Mouse (Mus musculus): ENCODE data around the gene Gzmb. TPM values are rescaled to one million over a fixed set of nuclear protein-coding genes. Genes with fewer than 3 reads are reported as not detected.
"Not testable (repeated sequence)": the region's sequence is repeated elsewhere in the genome, so short reads cannot be mapped to it uniquely, and the experiment has no call there.

The Gzmb gene
- polyA plus RNA-seq (2012; rRNA removed): not detected in 2 replicates

- TF ChIP-seq CTCF (IDR thresholded peaks at IDR 0.05; ENCODE audit: control insufficient read depth, insufficient read depth, insufficient replicate concordance, low read depth, low read length): no peak
- no peaks in the 10 kb centered on the region for H3K36me3 ChIP-seq (ENCODE audit: control insufficient read depth, insufficient read depth, low read length)
- H3K27ac ChIP-seq (ENCODE audit: control insufficient read depth, insufficient read depth, low read depth, low read length): no peak within 1 kb of the TSS
- H3K27me3 ChIP-seq (ENCODE audit: control insufficient read depth, insufficient read depth, low read length): no peaks in the 10 kb centered on the region
- no peak within 1 kb of the TSS for H3K4me3 ChIP-seq (ENCODE audit: control insufficient read depth, low read depth, low read length)
- no peaks in the 10 kb centered on the region for H3K4me1 ChIP-seq (ENCODE audit: control insufficient read depth, insufficient read depth, low read length)
Measured at GRCm38 (mm10) chr14:56262153-56262552, at the start of gene Gzmb. Gzmb (minus strand) TSS chr14:56262260.

- H3K27ac ChIP-seq (ENCODE audit: control insufficient read depth, insufficient read depth, low read depth, low read length): not testable (repeated sequence)
Measured at GRCm38 (mm10) chr14:56311801-56312200, 49.7 kb upstream of the Gzmb start.

DNA sequence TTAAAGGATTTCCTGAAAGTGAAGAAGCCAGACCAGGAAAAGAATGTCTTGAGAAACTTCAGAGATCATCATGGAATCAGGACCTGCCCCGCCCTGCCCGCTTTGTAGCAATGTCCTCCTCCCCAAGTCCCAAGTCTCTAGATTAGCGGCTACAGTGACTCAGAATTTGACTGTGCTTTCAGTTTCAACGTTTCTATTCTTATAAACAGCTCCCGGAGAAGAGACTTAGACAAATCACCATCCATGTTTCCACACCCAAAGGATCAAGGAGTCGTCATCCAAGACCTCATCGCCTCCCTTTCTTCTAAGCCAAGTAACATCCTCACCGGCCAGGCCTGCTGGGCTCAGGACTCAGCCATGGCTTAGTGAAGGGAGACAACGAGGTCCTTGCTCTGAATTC lies 48.2 kb upstream of the Gzmb start:
- Histone ChIP-seq H3K36me3 (ENCODE audit: control insufficient read depth, insufficient read depth, low read length) (no peaks in the 10 kb centered on the region), H3K4me3 (ENCODE audit: control insufficient read depth, low read depth, low read length) (no peak overlapping the region), H3K27ac (ENCODE audit: control insufficient read depth, insufficient read depth, low read depth, low read length) (no peak overlapping the region), H3K4me1 (ENCODE audit: control insufficient read depth, insufficient read depth, low read length) (no peaks in the 10 kb centered on the region), H3K27me3 (ENCODE audit: control insufficient read depth, insufficient read depth, low read length) (no peaks in the 10 kb centered on the region)
- TF ChIP-seq POLR2A (IDR thresholded peaks at IDR 0.05; ENCODE audit: control insufficient read depth, low read depth, low read length) (no peak), CTCF (IDR thresholded peaks at IDR 0.05; ENCODE audit: control insufficient read depth, insufficient read depth, insufficient replicate concordance, low read depth, low read length) (no peak)

More at GRCm38 (mm10) chr14:56311801-56312200, 49.7 kb upstream of the Gzmb start:
- H3K36me3 ChIP-seq (ENCODE audit: control insufficient read depth, insufficient read depth, low read length); H3K4me3 ChIP-seq (ENCODE audit: control insufficient read depth, low read depth, low read length); H3K27me3 ChIP-seq (ENCODE audit: control insufficient read depth, insufficient read depth, low read length); H3K4me1 ChIP-seq (ENCODE audit: control insufficient read depth, insufficient read depth, low read length): not testable (repeated sequence)

DNA sequence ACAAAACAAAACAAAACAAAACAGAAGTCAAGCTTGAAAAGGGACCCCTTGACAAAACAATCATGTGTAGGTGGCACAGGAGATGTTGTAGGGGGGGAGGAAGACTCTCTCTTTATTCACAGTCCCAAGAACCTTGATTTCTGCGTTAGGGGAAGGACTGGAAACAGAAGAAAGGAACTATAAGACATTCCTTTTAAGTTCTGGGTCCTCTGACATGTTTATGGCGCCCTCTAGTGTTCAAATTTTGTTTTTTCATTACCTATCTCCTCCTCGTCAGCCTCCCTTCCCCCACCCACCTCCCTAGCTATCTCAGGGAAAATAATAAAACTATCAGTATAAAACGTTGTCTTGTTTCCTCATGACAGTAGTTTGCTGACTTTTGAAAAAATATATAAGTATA lies 42.1 kb upstream of the Gzmb start:
- no peak overlapping the region for H3K27ac ChIP-seq (ENCODE audit: control insufficient read depth, insufficient read depth, low read depth, low read length)
- no peak overlapping the region for H3K4me3 ChIP-seq (ENCODE audit: control insufficient read depth, low read depth, low read length)
- H3K27me3 ChIP-seq (ENCODE audit: control insufficient read depth, insufficient read depth, low read length): no peaks in the 10 kb centered on the region
- H3K4me1 ChIP-seq (ENCODE audit: control insufficient read depth, insufficient read depth, low read length): peaks cover 3% of the 10 kb centered on the region
- no peak for TF ChIP-seq POLR2A (IDR thresholded peaks at IDR 0.05; ENCODE audit: control insufficient read depth, low read depth, low read length)
- TF ChIP-seq CTCF (IDR thresholded peaks at IDR 0.05; ENCODE audit: control insufficient read depth, insufficient read depth, insufficient replicate concordance, low read depth, low read length): no peak
- no peaks in the 10 kb centered on the region for H3K36me3 ChIP-seq (ENCODE audit: control insufficient read depth, insufficient read depth, low read length)

DNA sequence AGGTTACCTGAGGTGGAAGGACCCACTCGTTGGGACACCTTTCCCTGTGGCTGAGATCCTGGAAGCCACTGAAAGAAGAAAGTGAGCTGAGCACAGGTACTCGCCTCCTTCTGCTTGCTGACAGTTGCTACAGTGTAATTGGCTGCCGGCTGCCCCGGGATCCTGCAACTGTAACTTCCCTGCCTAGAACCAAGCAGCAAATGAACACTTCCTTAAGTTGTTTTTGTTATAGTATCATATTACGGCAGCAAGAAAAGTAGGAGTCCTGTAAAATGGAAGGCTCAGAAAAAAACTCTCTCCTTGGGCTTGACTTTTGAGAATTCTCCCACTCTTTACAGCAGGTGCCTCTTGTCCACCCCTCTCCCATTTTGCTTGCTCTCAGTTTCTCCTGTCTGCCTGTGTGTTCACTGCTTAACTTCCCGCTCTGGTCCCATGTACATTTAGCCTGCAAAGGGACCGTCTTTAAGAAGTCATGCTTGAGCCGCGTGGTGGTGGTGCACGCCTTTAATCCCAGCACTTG lies 41.5 kb upstream of the Gzmb start:
- Histone ChIP-seq H3K27ac (ENCODE audit: control insufficient read depth, insufficient read depth, low read depth, low read length) (no peak overlapping the region), H3K27me3 (ENCODE audit: control insufficient read depth, insufficient read depth, low read length) (no peaks in the 10 kb centered on the region), H3K4me1 (ENCODE audit: control insufficient read depth, insufficient read depth, low read length) (peaks cover 3% of the 10 kb centered on the region), H3K36me3 (ENCODE audit: control insufficient read depth, insufficient read depth, low read length) (no peaks in the 10 kb centered on the region), H3K4me3 (ENCODE audit: control insufficient read depth, low read depth, low read length) (no peak overlapping the region)
- TF ChIP-seq POLR2A (IDR thresholded peaks at IDR 0.05; ENCODE audit: control insufficient read depth, low read depth, low read length) (no peak), CTCF (IDR thresholded peaks at IDR 0.05; ENCODE audit: control insufficient read depth, insufficient read depth, insufficient replicate concordance, low read depth, low read length) (no peak)

DNA sequence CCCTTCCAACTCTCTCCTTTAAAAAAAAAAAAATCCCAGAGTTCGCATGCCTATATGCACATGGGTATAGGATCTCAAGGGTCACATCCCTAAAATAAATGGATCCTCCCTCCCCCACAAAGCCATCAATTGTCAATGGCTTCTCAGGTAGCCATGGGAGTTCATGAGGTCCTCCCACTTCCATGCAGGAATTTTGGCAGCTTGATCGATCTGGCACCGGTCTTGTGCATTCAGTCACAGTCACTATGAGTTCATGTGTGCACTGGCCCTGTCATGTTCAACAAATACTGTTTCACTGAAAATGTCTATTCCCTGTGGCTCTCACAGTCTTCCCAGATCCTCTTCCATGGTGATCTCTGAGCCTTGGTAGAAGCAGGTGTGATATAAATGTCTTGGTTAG lies 40.0 kb upstream of the Gzmb start:
- no peak overlapping the region for H3K27ac ChIP-seq (ENCODE audit: control insufficient read depth, insufficient read depth, low read depth, low read length)
- H3K4me1 ChIP-seq (ENCODE audit: control insufficient read depth, insufficient read depth, low read length): peaks cover 3% of the 10 kb centered on the region
- H3K27me3 ChIP-seq (ENCODE audit: control insufficient read depth, insufficient read depth, low read length): no peaks in the 10 kb centered on the region
- no peaks in the 10 kb centered on the region for H3K36me3 ChIP-seq (ENCODE audit: control insufficient read depth, insufficient read depth, low read length)
- no peak for TF ChIP-seq POLR2A (IDR thresholded peaks at IDR 0.05; ENCODE audit: control insufficient read depth, low read depth, low read length)
- TF ChIP-seq CTCF (IDR thresholded peaks at IDR 0.05; ENCODE audit: control insufficient read depth, insufficient read depth, insufficient replicate concordance, low read depth, low read length): no peak
- H3K4me3 ChIP-seq (ENCODE audit: control insufficient read depth, low read depth, low read length): no peak overlapping the region

GRCm38 (mm10) chr14:56296786-56297185 lies 34.7 kb upstream of the Gzmb start:
- TF ChIP-seq POLR2A (IDR thresholded peaks at IDR 0.05; ENCODE audit: control insufficient read depth, low read depth, low read length): no peak
- TF ChIP-seq CTCF (IDR thresholded peaks at IDR 0.05; ENCODE audit: control insufficient read depth, insufficient read depth, insufficient replicate concordance, low read depth, low read length): no peak
- Histone ChIP-seq H3K4me3 (ENCODE audit: control insufficient read depth, low read depth, low read length) (no peak overlapping the region), H3K27me3 (ENCODE audit: control insufficient read depth, insufficient read depth, low read length) (no peaks in the 10 kb centered on the region), H3K36me3 (ENCODE audit: control insufficient read depth, insufficient read depth, low read length) (no peaks in the 10 kb centered on the region), H3K4me1 (ENCODE audit: control insufficient read depth, insufficient read depth, low read length) (no peaks in the 10 kb centered on the region), H3K27ac (ENCODE audit: control insufficient read depth, insufficient read depth, low read depth, low read length) (no peak overlapping the region)

GRCm38 (mm10) chr14:56296106-56296505 lies 34.0 kb upstream of the Gzmb start:
- Histone ChIP-seq H3K4me3 (ENCODE audit: control insufficient read depth, low read depth, low read length) (no peak overlapping the region), H3K4me1 (ENCODE audit: control insufficient read depth, insufficient read depth, low read length) (no peaks in the 10 kb centered on the region), H3K36me3 (ENCODE audit: control insufficient read depth, insufficient read depth, low read length) (no peaks in the 10 kb centered on the region), H3K27ac (ENCODE audit: control insufficient read depth, insufficient read depth, low read depth, low read length) (no peak overlapping the region), H3K27me3 (ENCODE audit: control insufficient read depth, insufficient read depth, low read length) (no peaks in the 10 kb centered on the region)
- TF ChIP-seq POLR2A (IDR thresholded peaks at IDR 0.05; ENCODE audit: control insufficient read depth, low read depth, low read length): no peak
- TF ChIP-seq CTCF (IDR thresholded peaks at IDR 0.05; ENCODE audit: control insufficient read depth, insufficient read depth, insufficient replicate concordance, low read depth, low read length): no peak
